In the genomic region with DNA sequence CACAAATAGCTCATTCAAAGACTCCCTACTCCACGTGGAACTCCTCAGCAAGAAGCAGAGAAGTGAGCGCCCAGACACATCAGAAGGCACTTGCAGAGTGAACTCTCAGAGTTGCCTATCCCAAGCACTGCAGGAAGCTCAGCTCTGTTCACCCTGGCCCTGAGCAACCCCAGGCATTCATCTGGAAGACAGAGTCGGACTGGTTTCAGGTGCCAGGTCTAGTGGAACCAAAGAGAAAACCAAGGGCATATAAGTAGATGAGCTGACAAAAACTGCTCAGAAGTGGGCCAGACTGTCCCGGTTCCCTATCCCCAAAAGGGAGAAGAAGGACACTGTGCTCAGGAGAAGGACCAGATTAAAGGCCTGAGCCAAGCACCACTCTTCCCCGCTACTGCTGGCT, we compare ENCODE assay signal across 28 mouse cellular contexts. TPM values are rescaled to one million over a fixed set of nuclear protein-coding genes. Genes with fewer than 3 reads are reported as not detected.
"Had no signal": no experiment of that assay in that cellular context is flagged by ENCODE, and none has a peak within 500 bp of the region (broad histone marks: within the 10 kb centered on the region; RNA-seq: fewer than 3 reads in every experiment).

No protein-coding gene starts in this region.

- H3K4me1 ChIP-seq: heart, embryonic 13.5 days; heart, embryonic 15.5 days; hindbrain, embryonic 13.5 days; hindbrain, embryonic 15.5 days; liver, embryonic 15.5 days had no signal

- H3K9ac ChIP-seq: forebrain, postnatal 0 days; heart, embryonic 13.5 days; heart, embryonic 15.5 days; hindbrain, embryonic 13.5 days; hindbrain, embryonic 15.5 days; limb, embryonic 12.5 days; liver, embryonic 13.5 days; liver, embryonic 15.5 days; liver, postnatal 0 days had no signal

- H3K27me3 ChIP-seq: heart, embryonic 13.5 days; heart, embryonic 15.5 days; hindbrain, embryonic 13.5 days; hindbrain, embryonic 15.5 days; limb, embryonic 12.5 days; liver, embryonic 13.5 days had no signal

- H3K4me2 ChIP-seq: heart, embryonic 11.5 days; heart, embryonic 13.5 days; heart, embryonic 15.5 days; hindbrain, embryonic 13.5 days; hindbrain, embryonic 15.5 days; limb, embryonic 12.5 days; liver, embryonic 11.5 days; liver, embryonic 13.5 days; liver, embryonic 15.5 days had no signal

- H3K36me3 ChIP-seq: heart, embryonic 13.5 days; heart, embryonic 15.5 days; hindbrain, embryonic 13.5 days; hindbrain, embryonic 15.5 days; limb, embryonic 10.5 days; limb, embryonic 12.5 days; liver, embryonic 13.5 days; liver, embryonic 15.5 days had no signal

- H3K9me3 ChIP-seq: heart, embryonic 13.5 days; heart, embryonic 15.5 days; hindbrain, embryonic 13.5 days; hindbrain, embryonic 15.5 days; limb, embryonic 10.5 days; limb, embryonic 12.5 days; liver, embryonic 13.5 days; liver, embryonic 15.5 days had no signal

- H3K4me3 ChIP-seq: heart, adult 2 months; heart, embryonic 13.5 days; heart, embryonic 15.5 days; hindbrain, embryonic 13.5 days; hindbrain, embryonic 15.5 days; layer of hippocampus, adult 2 months; left cerebral cortex, adult 2 months; limb, embryonic 10.5 days; limb, embryonic 12.5 days; liver, embryonic 13.5 days; liver, embryonic 15.5 days had no signal

- H3K27ac ChIP-seq: heart, adult 2 months; heart, embryonic 13.5 days; heart, embryonic 15.5 days; hindbrain, embryonic 13.5 days; hindbrain, embryonic 15.5 days; hindbrain, postnatal 0 days; kidney, postnatal 0 days; layer of hippocampus, adult 2 months; left cerebral cortex, adult 2 months; limb, embryonic 10.5 days; limb, embryonic 12.5 days; liver, embryonic 13.5 days; liver, embryonic 15.5 days had no signal

- ATAC-seq: forebrain, postnatal 0 days; hindbrain, postnatal 0 days; intestine, embryonic 16.5 days; liver, postnatal 0 days had no signal

- DNase-seq: forebrain, postnatal 0 days; gastrocnemius, postnatal 14 days; gastrocnemius, postnatal 36 days; heart, adult 11 months; heart, adult 2 months; heart, postnatal 14 days; heart, postnatal 36 days; liver; liver, embryonic 13.5 days; liver, postnatal 0 days had no signal

RNA-seq across cellular contexts. Expression of a gene that starts 44.3 kb away (rescaled TPM):
- polyA plus RNA-seq: forebrain, postnatal 0 days; gonadal fat pad, adult 2 months; heart, adult 2 months; heart, embryonic 13.5 days; heart, postnatal 0 days; hindbrain, embryonic 13.5 days; hindbrain, postnatal 0 days; intestine, embryonic 14.5 days; limb, embryonic 10.5 days; liver, embryonic 11.5 days; liver, embryonic 13.5 days; liver, embryonic 15.5 days; liver, postnatal 0 days had no signal

RNA-seq across cellular contexts. Expression of a gene that starts 44.5 kb away (rescaled TPM):
- polyA plus RNA-seq: hindbrain, embryonic 11.5 days had no signal
